Mouse (Mus musculus): ENCODE data around the gene Lpp. TPM values are rescaled to one million over a fixed set of nuclear protein-coding genes. Genes with fewer than 3 reads are reported as not detected.

The Lpp gene
- total RNA-seq, 2 experiments from 2014 or later: 32.5 to 60.6 TPM

- DNase-seq (ENCODE audit: low spot score in 2 of 2): no peak
Observed at GRCm38 (mm10) chr16:24398893-24399292, 5.6 kb downstream of the Lpp start.

- no peak for DNase-seq (ENCODE audit: low spot score in 2 of 2)
Observed at GRCm38 (mm10) chr16:24399524-24399923, 6.2 kb downstream of the Lpp start.

- no peak for DNase-seq (ENCODE audit: low spot score in 2 of 2)
Observed at GRCm38 (mm10) chr16:24400776-24401175, 7.5 kb downstream of the Lpp start.

- no peak for DNase-seq (ENCODE audit: low spot score in 2 of 2)
Observed at GRCm38 (mm10) chr16:24402801-24403200, 9.5 kb downstream of the Lpp start.

- DNase-seq (ENCODE audit: low spot score in 2 of 2): no peak
Observed at GRCm38 (mm10) chr16:24403733-24404380, 10.6 kb downstream of the Lpp start.

- no peak for DNase-seq (ENCODE audit: low spot score in 2 of 2)
Observed at GRCm38 (mm10) chr16:24406521-24406920, 13.2 kb downstream of the Lpp start.

- DNase-seq (ENCODE audit: low spot score in 2 of 2): no peak
Observed at GRCm38 (mm10) chr16:24411281-24411680, 18.0 kb downstream of the Lpp start.

GRCm38 (mm10) chr16:24412193-24412592 lies 18.9 kb downstream of the Lpp start:
- no peak for DNase-seq (ENCODE audit: low spot score in 2 of 2)

GRCm38 (mm10) chr16:24413059-24413458 lies 19.8 kb downstream of the Lpp start:
- no peak for DNase-seq (ENCODE audit: low spot score in 2 of 2)

- no peak for DNase-seq (ENCODE audit: low spot score in 2 of 2)
Observed at GRCm38 (mm10) chr16:24418022-24418421, 24.7 kb downstream of the Lpp start.

GRCm38 (mm10) chr16:24420603-24421120 lies 27.4 kb downstream of the Lpp start:
- DNase-seq (ENCODE audit: low spot score in 2 of 2): no peak

GRCm38 (mm10) chr16:24421687-24422418 lies 28.5 kb downstream of the Lpp start:
- no peak for DNase-seq (ENCODE audit: low spot score in 2 of 2)

GRCm38 (mm10) chr16:24423196-24423595 lies 29.9 kb downstream of the Lpp start:
- DNase-seq (ENCODE audit: low spot score in 2 of 2): no peak

- no peak for DNase-seq (ENCODE audit: low spot score in 2 of 2)
Observed at GRCm38 (mm10) chr16:24423751-24424150, 30.4 kb downstream of the Lpp start.

GRCm38 (mm10) chr16:24424356-24424977 lies 31.2 kb downstream of the Lpp start:
- DNase-seq (ENCODE audit: low spot score in 2 of 2): no peak

GRCm38 (mm10) chr16:24425816-24426215 lies 32.5 kb downstream of the Lpp start:
- DNase-seq (ENCODE audit: low spot score in 2 of 2): no peak

GRCm38 (mm10) chr16:24427606-24428005 lies 34.3 kb downstream of the Lpp start:
- DNase-seq (ENCODE audit: low spot score in 2 of 2): no peak

- no peak for DNase-seq (ENCODE audit: low spot score in 2 of 2)
Observed at GRCm38 (mm10) chr16:24428055-24428454, 34.7 kb downstream of the Lpp start.

- no peak for DNase-seq (ENCODE audit: low spot score in 2 of 2)
Observed at GRCm38 (mm10) chr16:24428742-24429141, 35.4 kb downstream of the Lpp start.

- no peak for DNase-seq (ENCODE audit: low spot score in 2 of 2)
Observed at GRCm38 (mm10) chr16:24429691-24430090, 36.4 kb downstream of the Lpp start.

- DNase-seq (ENCODE audit: low spot score in 2 of 2): no peak
Observed at GRCm38 (mm10) chr16:24431808-24432207, 38.5 kb downstream of the Lpp start.

GRCm38 (mm10) chr16:24433563-24433962 lies 40.3 kb downstream of the Lpp start:
- no peak for DNase-seq (ENCODE audit: low spot score in 2 of 2)
